Mouse (Mus musculus) frontal cortex, adult (tissue): ENCODE data around the gene Akr1d1.
A peak's percentile ranks its signal among the peaks of the same experiment; 100 is the strongest.

Experiments used
- ATAC-seq: cut with Nextera tagmentation; 2 replicates; pipeline ENCODE4 v1.9.2; 2017; ENCODE audit warnings: mild to moderate bottlenecking, moderate library complexity, mixed read lengths; ENCODE audit not compliant: low TSS enrichment

The Akr1d1 gene

DNA sequence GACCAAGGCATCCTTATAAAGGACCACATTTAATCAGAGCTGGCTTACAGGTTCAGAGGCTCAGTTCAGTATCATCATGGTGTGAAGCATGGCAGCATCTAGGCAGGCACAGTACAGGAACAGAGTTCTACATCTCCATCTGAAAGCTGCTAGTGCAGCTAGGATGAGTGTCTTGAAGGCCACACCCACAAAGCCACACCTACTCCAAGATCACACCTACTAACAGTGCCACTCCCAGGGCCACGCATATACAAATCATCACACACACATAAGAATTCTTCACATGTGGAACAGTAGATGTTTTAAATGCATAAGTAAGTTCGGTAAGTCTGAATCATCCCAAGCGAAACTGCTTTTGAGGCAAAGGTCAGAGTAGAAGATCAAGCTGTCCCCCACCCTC lies 33.9 kb downstream of the Akr1d1 start:
- ATAC-seq, result no peak

DNA sequence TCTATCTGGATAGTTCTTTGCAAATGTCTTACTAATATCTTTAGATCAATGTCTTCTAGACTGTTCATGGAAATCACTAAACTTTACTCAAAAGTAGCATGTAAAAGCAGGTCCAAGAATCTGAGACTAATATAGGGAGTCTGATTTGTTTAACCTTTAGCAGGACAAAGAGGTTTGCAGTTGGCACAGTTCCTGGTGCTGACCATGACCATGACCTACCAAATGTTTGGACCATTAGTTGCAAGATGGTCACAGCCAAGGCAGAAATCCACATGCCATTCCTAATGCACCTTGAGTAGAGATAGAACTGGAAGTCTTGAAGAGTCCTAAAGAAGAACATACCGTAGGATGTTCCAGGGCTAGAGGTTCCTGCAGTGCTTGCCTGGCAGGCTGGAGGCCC lies 37.4 kb downstream of the Akr1d1 start:
- no peak for ATAC-seq

DNA sequence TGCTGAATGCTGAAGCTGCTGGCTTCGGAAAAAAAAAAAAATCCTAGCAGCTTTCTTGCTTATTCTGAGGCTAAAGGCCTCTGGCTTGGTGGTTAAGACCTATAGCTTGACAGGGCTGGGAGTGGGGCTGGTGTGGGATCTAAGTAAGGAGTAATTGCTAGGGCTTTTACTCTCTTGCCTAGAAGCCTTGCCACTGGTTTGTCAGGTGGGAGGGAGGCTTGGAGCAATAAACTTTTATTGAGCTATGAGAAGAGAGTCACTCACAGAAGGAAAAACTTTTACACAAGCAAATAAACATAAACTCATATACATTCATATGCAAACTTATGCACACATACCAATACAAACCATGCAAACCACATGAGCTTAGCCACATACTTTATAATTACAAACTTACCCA lies 42.0 kb downstream of the Akr1d1 start:
- no peak for ATAC-seq

DNA sequence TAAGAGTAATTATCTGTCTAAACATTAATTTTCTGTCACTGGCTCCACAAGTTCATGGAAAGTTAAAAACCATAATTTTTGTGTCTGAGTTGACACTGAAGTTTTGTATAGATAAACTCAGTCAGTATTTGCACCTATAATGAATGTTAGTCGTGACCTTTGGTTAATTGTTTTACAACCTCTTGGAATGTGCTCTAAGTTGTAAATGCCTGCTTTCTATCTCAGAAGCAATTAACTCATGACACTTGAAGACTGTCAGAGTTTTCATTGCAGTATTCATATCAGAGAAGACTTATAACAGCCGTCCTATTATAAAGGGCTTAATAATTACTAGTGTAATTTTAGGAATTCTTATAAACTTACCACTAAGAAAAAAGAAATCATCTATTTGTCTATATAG lies 43.0 kb downstream of the Akr1d1 start:
- ATAC-seq, result no peak

DNA sequence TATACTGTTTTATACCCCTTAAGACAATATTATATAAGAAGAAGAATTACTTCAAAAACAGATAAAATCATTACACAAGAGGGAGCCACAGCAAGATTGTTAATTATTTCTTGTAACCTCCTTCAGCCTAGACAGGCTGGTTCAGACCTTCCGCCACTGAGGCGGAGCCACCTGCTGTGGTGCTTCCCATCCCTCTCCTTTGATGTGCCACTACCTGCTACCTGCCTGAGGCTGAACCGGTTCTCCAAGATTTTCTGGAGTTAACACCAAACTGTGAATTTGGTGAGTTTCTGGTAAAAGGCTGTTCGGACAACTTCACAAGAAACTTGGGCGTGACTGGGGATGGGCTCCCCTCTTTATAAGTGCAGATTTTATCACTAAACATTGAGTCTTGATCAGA lies 50.5 kb downstream of the Akr1d1 start:
- no peak for ATAC-seq

DNA sequence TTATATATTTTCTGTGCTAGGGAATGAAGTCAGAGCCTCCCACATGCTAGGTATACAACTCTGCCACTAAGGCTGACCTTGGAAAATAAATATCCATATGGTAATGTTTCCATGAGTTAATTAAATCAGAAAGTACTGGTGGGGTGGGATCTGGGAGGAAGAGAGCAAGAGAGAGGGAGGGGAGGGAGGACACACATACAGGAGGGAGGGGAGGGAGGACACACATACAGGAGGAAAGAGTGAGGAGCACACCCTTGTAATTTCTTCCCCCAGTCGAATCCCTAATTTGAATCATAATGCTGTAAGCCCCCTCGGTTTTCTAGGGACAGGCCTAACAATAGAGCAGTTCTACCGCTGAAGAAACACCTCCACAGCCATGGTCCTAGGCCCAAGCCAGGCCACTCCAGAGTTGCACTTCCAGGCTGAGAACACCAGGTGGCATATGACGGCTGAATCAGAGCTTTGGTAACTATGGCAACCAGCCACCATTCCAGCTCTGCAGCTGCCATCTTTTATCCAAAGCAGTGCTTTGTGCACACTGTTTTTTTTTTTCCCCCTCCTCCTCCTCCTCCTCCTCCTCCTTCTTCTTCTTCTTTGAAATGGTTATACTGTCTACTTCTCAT lies 59.5 kb downstream of the Akr1d1 start:
- ATAC-seq, result peak; percentile 55; the same call in 1 of the 2 replicates

DNA sequence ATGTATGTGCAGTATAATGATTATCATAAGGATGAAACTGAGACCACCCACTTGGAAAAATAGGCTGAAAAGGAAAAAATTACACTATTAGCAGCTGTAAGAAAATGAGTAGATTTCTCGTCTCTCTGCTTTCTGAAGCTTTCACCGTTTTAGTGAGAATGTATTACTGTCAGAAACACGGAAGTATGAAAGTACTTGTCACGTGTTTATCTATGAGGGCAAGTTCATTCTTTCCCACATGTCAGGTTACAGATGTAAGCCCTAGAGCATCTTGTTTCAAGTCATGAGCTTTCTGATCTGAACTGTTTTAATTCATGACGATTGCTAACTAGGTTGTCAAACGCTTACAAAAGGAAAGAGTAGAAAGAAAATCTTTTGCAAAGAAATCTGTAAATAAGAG lies 60.8 kb downstream of the Akr1d1 start:
- no peak for ATAC-seq

DNA sequence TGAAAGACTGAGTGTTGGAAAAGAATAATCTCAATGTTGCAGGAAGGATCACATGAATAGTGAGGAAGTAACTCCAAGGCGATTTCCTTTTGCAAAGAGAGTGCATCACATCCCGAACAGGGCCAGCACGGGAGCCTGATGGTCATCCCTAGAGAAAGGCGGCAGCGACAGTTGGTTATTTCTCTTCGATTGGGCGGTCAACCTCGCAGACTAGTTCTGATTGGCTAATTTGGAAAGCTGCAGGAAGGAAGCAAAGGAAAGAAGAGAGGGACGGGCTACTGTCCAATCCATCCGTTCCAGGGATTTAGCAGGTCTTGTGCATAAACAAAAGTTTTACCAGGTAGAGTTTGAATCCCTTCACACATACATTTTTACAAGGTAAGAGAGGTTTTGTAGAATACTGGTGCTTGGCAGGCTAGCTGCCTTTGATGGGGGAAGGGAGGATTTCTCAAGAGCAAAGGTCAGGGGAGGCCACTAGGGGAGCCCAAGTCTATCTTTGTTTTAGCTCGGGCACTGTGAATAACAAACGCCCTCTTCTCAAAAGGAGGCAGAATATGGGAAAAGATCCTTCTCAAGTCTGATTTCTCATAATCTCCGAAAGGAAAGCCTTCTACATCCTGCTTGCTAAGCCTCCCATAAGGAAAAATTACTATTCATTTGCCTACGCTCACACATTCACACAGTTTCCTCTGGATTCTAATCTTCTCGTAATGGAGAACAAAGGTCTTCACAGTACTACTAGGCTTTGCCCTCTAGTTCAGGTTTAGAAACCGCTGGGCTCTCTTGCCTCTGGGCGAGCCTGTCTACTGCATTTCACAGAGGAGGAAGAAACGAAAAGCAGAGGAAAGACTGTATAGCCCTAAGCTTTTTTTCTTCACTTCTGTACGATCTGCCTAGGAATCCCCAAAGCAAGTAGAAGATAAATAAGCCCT lies 62.4 kb downstream of the Akr1d1 start:
- ATAC-seq, result peak; percentile 67

DNA sequence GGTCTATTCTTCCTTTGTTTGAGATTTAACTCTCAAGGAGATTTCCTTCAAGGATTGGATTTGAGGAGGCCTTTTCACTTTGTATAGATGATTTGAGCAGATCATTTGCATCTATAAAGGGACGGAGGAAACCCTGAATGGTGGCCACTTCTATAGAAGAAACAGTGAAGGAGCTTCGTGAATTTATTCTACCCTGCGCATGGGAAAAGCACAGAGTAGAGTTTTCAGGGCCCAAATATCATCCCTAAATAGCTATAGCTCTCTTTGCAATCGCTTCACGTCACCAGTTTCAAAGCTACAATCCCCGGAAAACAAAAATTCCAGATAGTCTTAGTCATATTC lies 63.0 kb downstream of the Akr1d1 start:
- ATAC-seq, result peak; percentile 28; the same call in 1 of the 2 replicates

DNA sequence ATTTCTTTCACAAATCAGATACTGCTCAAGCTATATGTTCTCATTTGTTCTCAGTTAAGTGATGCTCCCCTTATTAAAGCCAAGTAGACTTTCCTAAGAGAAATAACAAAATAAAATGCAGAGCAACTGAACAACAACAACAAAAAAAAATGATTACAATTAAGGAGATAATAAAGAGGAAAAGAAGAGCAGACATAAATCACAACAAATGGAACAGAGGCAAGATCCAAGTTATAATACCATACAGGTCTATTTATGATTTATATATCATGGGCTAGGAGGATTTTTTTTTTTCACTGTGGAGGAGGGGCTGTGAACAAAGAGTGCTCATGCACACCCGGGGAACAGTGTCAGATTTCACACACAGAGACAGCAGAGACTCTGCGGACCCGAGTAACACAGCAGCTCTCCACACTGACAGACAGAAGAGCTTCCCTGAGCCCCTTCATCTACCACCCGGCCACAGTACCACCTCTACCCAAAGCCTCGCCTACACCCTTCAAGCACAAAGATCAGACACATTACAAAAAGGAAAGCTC lies 63.6 kb downstream of the Akr1d1 start:
- no peak for ATAC-seq

DNA sequence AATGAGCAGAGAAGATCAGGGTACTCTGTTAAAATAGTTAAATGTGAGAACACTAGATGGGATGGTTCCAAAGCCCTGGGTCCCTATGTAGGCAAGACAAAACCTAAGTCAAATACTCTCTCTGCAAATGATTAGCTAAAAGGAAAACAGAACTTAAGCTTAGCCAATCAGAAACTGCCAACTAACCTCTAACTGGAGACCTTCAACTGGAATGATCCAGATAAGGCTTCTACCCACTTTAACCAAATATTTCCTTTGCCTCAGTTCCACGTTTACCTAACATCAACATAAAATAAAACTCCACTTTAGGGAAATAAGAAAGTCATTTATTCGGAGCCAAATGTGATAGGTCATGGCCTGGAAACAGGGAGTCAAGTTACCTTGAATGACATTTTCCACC lies 67.1 kb downstream of the Akr1d1 start:
- ATAC-seq, result no peak

DNA sequence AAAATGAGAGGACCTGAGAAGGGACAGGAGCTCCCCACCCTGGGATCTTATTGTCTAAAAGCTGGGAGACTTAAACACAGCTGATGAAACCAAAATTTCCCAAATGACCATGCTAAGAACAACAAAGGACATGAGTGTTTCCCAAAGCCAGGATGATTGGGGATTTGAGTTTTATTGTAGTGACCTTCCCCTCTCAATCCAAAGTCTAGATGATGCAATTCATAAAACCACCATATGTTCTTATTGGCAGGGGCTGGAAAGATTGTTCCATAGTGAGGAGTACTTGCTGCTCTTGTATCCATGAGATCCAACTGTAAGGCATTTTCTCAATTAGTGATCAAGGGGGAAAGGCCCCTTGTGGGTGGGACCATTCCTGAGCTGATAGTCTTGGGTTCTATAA lies 68.1 kb downstream of the Akr1d1 start:
- no peak for ATAC-seq

DNA sequence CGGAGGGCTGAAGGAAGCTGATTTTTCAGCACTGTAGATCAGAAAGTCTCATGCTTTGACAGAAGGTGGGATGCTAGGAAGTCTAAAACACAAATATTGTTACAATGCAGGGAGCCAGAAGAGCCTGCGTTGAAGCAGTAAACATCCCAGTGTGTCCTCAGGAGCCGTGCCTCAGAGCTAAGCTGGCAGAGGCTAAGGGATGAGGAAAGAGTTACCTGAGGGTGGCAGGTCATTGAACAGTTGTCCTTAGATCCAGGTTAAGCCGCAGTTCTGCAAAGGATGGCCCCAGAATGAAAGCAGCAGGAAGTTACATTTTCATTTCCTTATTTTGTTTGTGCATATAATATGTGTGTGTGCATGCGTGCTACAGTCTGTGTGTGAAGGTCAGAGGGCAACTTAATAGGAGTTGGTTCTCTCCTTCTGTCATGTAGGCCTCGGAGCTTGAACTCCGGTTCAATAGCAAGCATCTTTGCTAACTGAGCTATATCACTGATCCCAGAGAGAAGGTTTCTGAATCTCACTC lies 71.1 kb downstream of the Akr1d1 start:
- no peak for ATAC-seq

DNA sequence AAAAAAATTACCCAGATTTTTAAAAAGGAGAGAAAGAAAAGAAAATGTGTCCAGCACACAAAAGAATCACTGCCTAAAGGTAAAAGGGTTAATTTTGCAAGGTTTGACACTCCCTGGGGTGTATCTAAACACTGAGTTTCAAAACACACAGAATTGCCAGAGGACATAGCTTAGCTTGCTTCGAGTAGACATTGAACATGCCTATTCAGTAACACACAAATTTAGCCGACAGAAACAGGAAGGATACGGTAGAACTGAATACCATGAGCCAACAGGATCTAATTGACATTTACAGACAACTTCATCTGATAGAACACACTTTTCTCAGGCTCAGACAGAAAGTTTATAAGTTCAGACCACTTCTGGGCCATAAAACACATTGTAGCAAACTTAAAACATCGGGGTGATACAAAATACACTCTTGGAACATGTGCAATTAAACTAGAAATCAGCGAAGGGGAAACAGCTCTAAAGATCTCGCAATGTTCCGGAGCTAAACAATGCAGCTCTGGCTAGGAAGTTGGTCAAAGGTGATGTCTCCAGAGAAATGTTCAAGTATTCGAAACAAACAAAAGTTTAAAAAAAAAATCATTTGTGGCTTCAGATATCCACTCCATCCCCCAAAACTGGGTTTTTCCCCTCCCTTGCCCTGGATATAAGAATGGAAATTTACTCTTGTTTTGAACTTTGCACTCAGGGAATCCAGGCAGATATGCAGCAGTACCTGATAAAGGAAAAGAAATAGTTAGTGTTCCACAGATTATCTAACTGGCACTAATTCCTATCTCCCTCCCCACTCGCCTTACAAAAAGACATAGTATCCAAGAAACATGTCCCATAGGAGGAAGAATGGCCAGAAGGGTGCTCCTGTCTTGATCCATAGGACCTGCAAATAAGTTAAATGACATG lies 73.1 kb downstream of the Akr1d1 start:
- no peak for ATAC-seq

DNA sequence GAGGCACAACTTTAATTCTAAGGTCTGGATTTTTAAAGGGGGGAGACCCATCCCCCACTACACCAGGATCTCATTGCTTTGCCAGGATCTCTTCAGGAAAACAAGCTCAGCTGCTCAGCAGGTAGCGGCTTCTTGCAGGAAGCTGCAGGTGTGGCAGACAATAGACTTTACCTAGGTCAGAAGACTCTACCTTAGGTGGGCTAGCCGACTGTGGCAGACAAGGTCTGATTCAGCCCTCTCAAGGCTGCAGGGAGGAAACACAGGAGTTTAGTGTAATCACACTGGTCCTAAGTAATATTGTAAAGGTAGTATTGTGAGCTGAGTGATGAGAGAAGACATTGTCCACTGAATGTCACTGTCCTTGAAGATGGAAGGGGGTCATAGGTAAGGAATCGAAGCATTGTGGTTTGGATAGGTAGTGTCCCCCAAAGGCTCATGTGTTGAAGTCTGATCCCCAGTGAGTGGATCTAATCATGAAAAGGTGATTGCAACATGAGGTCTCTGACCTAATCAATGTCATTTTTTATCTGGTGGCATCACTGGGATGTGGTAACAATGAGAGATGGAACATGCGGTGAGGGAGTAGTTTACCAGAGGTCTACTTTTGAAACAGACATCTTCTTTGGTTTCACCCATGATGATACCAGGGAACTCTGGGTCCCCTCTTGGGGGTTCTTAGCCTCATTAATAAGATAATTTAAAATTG lies 74.4 kb downstream of the Akr1d1 start:
- ATAC-seq, result no peak

DNA sequence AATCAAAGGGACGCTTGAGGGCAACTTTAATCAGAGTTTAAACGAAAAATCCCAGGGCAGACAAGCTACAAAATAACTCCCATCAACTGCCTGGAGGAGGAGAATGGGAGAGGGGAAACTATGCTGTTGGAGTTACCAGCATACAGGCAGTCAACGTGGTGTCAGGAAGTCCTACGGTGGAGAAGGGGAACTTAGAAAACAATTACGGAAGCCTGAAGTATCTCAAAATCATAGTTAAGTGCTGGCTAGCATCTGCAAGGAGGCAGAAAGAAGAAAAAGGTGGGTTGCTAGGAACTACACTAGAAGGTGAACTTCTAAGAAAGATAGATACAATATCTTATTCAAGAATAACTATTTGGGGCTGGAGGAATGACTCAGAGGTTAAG lies 74.9 kb downstream of the Akr1d1 start:
- no peak for ATAC-seq

DNA sequence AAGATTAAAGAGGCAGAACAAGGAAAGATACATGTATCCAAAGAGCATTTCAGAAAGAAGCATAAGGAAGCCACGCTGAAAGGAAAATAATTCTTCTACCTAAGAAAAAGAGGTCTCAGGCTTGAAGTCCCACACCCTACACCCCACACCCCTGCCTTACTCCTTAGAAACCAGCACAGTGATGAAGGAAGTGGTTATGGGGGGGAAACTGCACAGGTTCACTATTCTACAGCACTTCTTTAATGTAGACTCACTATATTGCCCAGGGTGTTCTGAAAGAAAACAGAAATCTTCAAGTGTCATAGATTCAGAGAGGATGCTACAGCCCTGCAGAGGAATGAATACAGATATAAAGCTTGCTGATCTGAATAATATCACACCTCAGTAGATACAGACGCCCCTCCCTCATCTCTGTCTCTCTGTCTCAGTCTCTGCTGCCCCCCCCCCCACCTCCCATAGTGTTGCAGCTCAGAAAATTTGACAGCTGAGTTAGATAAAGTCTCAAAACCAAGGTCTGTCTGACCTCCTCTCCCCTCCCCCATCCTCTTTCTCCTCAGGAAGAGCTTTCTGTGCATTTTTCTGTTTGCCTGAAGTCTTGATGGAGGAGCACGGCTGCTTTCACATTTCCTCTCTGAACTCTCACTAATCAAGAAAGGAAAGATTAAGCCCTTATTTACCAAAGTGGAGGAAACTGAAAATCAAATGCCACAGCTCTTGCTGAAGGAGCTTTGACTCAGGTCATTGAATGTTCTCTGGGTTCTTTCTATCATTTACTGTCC lies 77.7 kb downstream of the Akr1d1 start:
- no peak for ATAC-seq

DNA sequence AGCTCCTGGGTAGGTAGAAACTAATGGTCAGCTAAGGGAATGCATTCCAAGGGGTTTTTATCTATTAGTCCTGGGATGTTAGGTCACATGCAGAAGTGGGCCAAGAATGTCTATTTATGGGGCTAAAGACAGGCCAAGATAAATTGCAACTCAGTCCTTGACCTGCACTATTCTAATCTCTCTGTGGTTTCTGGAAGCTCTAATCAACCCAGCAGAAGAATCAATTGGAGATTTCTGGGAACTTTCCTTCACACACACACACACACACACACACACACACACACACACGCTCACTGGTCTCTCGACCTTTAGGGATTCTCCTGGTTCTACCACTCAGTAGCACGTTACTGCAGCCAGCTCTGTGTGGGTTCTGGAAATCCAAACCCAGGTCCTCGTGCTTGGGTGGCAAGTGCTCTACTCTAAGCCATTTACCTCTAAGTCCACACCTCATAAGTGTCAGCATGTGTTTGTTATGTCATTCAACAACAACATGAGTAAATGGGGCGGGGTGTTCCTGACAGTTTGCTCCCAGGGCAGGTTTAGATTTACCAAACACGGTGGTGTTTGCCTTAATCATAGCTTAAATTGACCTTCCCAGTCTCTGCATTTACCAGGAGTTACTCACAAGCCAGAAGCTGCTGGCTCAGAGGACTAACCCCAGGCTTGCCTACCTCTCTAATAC lies 82.8 kb downstream of the Akr1d1 start:
- no peak for ATAC-seq

DNA sequence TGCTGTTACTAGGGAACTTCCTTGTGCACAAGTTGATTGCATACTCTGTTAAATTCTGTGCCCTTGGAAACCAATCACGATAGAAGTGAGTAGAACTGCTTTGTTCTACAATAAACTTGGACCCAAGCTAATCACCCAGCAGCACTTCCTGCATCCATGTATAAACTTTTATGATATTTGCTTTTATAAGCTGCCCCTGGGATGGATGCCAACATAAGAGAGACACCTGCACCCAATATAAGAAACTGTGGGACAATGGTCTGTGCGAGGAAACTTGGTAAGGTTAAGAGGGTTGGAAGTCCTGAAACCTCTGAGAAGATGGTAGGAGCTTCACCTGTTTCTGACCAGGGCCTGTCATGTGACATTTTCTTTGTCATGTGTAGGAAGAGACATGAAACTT lies 85.5 kb downstream of the Akr1d1 start:
- ATAC-seq, result no peak

DNA sequence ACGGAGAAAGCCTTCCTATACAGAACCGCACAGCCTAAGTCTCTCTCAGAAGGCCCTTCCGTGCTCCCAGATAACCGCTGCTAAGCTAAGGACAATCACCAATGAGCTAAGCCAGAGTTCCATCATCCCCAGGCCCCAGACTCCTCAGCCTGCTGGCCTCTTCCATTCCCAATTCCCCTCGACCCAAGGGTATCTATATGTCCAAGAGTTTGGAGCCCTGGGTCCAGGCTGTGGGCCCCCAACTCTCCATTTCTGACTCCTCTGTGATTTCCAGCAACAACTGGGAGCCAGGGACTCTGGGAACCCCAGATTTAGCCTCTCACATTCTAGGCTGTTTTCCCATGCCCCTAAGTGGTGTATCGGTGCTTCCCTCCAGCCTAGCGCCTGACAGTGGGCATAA lies 86.2 kb downstream of the Akr1d1 start:
- no peak for ATAC-seq
